Comparison of ENCODE assay signal across 8 mouse cellular contexts in genomic region chr2:166140427-166140826, GRCm38 (mm10). TPM values are rescaled to one million over a fixed set of nuclear protein-coding genes. Genes with fewer than 3 reads are reported as not detected.
A peak's percentile ranks its signal among the peaks of the same experiment; 100 is the strongest.
DNase-seq lines count a peak whose midpoint lies in the region; ATAC-seq and TF ChIP-seq lines count a peak whose summit lies in the region.

No protein-coding gene starts in this region.

- H3K4me3 ChIP-seq in hindbrain, postnatal 0 days (ENCODE audit: low read length) = no peak overlapping the region
- H3K4me3 ChIP-seq in hindbrain, embryonic 13.5 days = no peak overlapping the region
- no peak overlapping the region for H3K4me3 ChIP-seq in heart, embryonic 16.5 days (ENCODE audit: low read length)
- no peak overlapping the region for H3K4me3 ChIP-seq in lung, embryonic 14.5 days (ENCODE audit: low read depth, low read length)
- H3K4me3 ChIP-seq in liver, embryonic 11.5 days (ENCODE audit: low read depth, low read length) = no peak overlapping the region

- no peak overlapping the region for H3K4me2 ChIP-seq in hindbrain, postnatal 0 days (ENCODE audit: low read depth, low read length)
- H3K4me2 ChIP-seq in hindbrain, embryonic 13.5 days = no peak overlapping the region
- H3K4me2 ChIP-seq in heart, embryonic 16.5 days (ENCODE audit: low read depth, low read length) = 0 out of 2 replicates have a peak overlapping the region, but pooled peaks have one; percentile 5
- H3K4me2 ChIP-seq in lung, embryonic 14.5 days = no peak overlapping the region
- no peak overlapping the region for H3K4me2 ChIP-seq in liver, embryonic 11.5 days

- H3K27me3 ChIP-seq in hindbrain, postnatal 0 days (ENCODE audit: insufficient read depth, low read length) = no peaks in the 10 kb centered on the region
- H3K27me3 ChIP-seq in hindbrain, embryonic 13.5 days = peaks cover 9% of the 10 kb centered on the region; the same call in 1 of the 2 replicates
- no peaks in the 10 kb centered on the region for H3K27me3 ChIP-seq in heart, embryonic 16.5 days (ENCODE audit: control insufficient read depth, insufficient read depth, low read length)
- H3K27me3 ChIP-seq in lung, embryonic 14.5 days (ENCODE audit: insufficient read depth, low read length) = no peaks in the 10 kb centered on the region
- no peaks in the 10 kb centered on the region for H3K27me3 ChIP-seq in liver, embryonic 11.5 days (replicated peaks; ENCODE audit: control insufficient read depth, insufficient read depth, low read length)

- no peaks in the 10 kb centered on the region for H3K36me3 ChIP-seq in hindbrain, postnatal 0 days (ENCODE audit: insufficient read depth, low read length)
- H3K36me3 ChIP-seq in hindbrain, embryonic 13.5 days = no peaks in the 10 kb centered on the region
- no peaks in the 10 kb centered on the region for H3K36me3 ChIP-seq in heart, embryonic 16.5 days (ENCODE audit: control insufficient read depth, insufficient read depth)
- 0 out of 2 replicates have a peak, but pooled peaks cover 3% of the 10 kb centered on the region for H3K36me3 ChIP-seq in lung, embryonic 14.5 days (ENCODE audit: insufficient read depth)
- H3K36me3 ChIP-seq in liver, embryonic 11.5 days (ENCODE audit: control insufficient read depth, insufficient read depth, low read length) = no peaks in the 10 kb centered on the region; the same call in 1 of the 2 replicates

- no peak for TF ChIP-seq CTCF in hindbrain, postnatal 0 days (IDR thresholded peaks at IDR 0.05; ENCODE audit: low read depth)
- TF ChIP-seq CTCF in lung, embryonic 14.5 days (IDR thresholded peaks at IDR 0.05; ENCODE audit: low read depth) = no peak

- H3K9ac ChIP-seq in hindbrain, postnatal 0 days (replicated peaks; ENCODE audit: low read length) = no peak overlapping the region
- no peak overlapping the region for H3K9ac ChIP-seq in hindbrain, embryonic 13.5 days
- no peak overlapping the region; the same call in 1 of the 2 replicates for H3K9ac ChIP-seq in heart, embryonic 16.5 days (ENCODE audit: low read length)
- H3K9ac ChIP-seq in lung, embryonic 14.5 days = no peak overlapping the region
- no peak overlapping the region for H3K9ac ChIP-seq in liver, embryonic 11.5 days (ENCODE audit: low read depth, low read length)

- DNase-seq in hindbrain, postnatal 0 days (ENCODE audit: low spot score) = peak; percentile 35
- DNase-seq in adrenal gland, postnatal 14 days = peak; percentile 90
- peak; percentile 73 for DNase-seq in lung, embryonic 14.5 days
- DNase-seq in embryo, embryonic 9.5 days (ENCODE audit: extremely low spot score) = no peak
- DNase-seq in liver, embryonic 11.5 days (ENCODE audit: low spot score) = no peak
- DNase-seq in thymus, postnatal 25 days = no peak

- no peak overlapping the region for H3K27ac ChIP-seq in hindbrain, postnatal 0 days
- no peak overlapping the region for H3K27ac ChIP-seq in hindbrain, embryonic 13.5 days
- peak overlapping the region; percentile 81 for H3K27ac ChIP-seq in heart, embryonic 16.5 days (ENCODE audit: low read length)
- H3K27ac ChIP-seq in lung, embryonic 14.5 days (ENCODE audit: low read depth) = no peak overlapping the region
- no peak overlapping the region for H3K27ac ChIP-seq in liver, embryonic 11.5 days (ENCODE audit: low read depth, low read length)

- ATAC-seq in hindbrain, postnatal 0 days = no peak
- no peak for ATAC-seq in hindbrain, embryonic 13.5 days (ENCODE audit: low FRiP score)
- ATAC-seq in heart, embryonic 16.5 days (replicated peaks; ENCODE audit: extremely low read depth, insufficient read depth, low FRiP score) = peak; percentile 65
- no peak for ATAC-seq in lung, embryonic 14.5 days (ENCODE audit: insufficient read depth)
- ATAC-seq in liver, embryonic 11.5 days (replicated peaks; ENCODE audit: low FRiP score) = no peak

- peaks cover 21% of the 10 kb centered on the region; the same call in 1 of the 2 replicates for H3K4me1 ChIP-seq in hindbrain, postnatal 0 days (ENCODE audit: insufficient read depth, low read length)
- peaks cover 41% of the 10 kb centered on the region for H3K4me1 ChIP-seq in hindbrain, embryonic 13.5 days (replicated peaks)
- peaks cover 56% of the 10 kb centered on the region for H3K4me1 ChIP-seq in heart, embryonic 16.5 days (ENCODE audit: control insufficient read depth, insufficient read depth, low read length)
- peaks cover 26% of the 10 kb centered on the region for H3K4me1 ChIP-seq in lung, embryonic 14.5 days (ENCODE audit: insufficient read depth)
- no peaks in the 10 kb centered on the region for H3K4me1 ChIP-seq in liver, embryonic 11.5 days (replicated peaks; ENCODE audit: control insufficient read depth, insufficient read depth, low read length)

- 55% methylated on average over 9 of the region's 9 CpGs for WGBS in hindbrain, postnatal 0 days
- 72% methylated on average over 9 of the region's 9 CpGs for WGBS in hindbrain, embryonic 13.5 days
- WGBS in heart, embryonic 16.5 days = 17% methylated on average over 9 of the region's 9 CpGs
- 52% methylated on average over 9 of the region's 9 CpGs for WGBS in lung, embryonic 14.5 days
- WGBS in liver, embryonic 11.5 days = 75% methylated on average over 9 of the region's 9 CpGs

- no peaks in the 10 kb centered on the region for H3K9me3 ChIP-seq in hindbrain, postnatal 0 days (ENCODE audit: low read length)
- H3K9me3 ChIP-seq in hindbrain, embryonic 13.5 days = no peaks in the 10 kb centered on the region
- H3K9me3 ChIP-seq in heart, embryonic 16.5 days (replicated peaks; ENCODE audit: control insufficient read depth, low read length) = no peaks in the 10 kb centered on the region
- H3K9me3 ChIP-seq in lung, embryonic 14.5 days (ENCODE audit: low read depth, low read length) = no peaks in the 10 kb centered on the region
- H3K9me3 ChIP-seq in liver, embryonic 11.5 days (ENCODE audit: control insufficient read depth, low read length) = no peaks in the 10 kb centered on the region

RNA-seq across cellular contexts. Expression of gene Sulf2, which starts 15.0 kb away (rescaled TPM):
- total RNA-seq in hindbrain, postnatal 0 days (2014; rRNA removed) = 111 and 114 TPM in 2 replicates
- polyA plus RNA-seq in hindbrain, postnatal 0 days (2015; fragmentation: Nextera tagmentation; extraction: Ambion mirVana) = 71.4 and 81.6 TPM in 2 replicates
- 88.6 and 113 TPM in 2 replicates for polyA plus RNA-seq in hindbrain, embryonic 13.5 days (2015; fragmentation: Nextera tagmentation; extraction: Ambion mirVana)
- total RNA-seq in adrenal gland, postnatal 14 days (2021) = 60.5 and 60.7 TPM in 2 replicates
- 61.8 and 73.3 TPM in 2 replicates for polyA plus RNA-seq in heart, embryonic 16.5 days (2015; fragmentation: Nextera tagmentation; extraction: Ambion mirVana)
- 51.1 and 57.6 TPM in 2 replicates for polyA plus RNA-seq in lung, embryonic 14.5 days (2014; fragmentation: Nextera tagmentation; extraction: Ambion mirVana)
- polyA plus RNA-seq in liver, embryonic 11.5 days (2014; fragmentation: Nextera tagmentation; extraction: Ambion mirVana) = 30.3 and 32.4 TPM in 2 replicates

Comparison
In these comparisons a context has a peak if more than half of its experiments do, and no peak if none do; other contexts are left out.
1. DNase-seq: peak in hindbrain, postnatal 0 days (single experiment), adrenal gland, postnatal 14 days (single experiment) and lung, embryonic 14.5 days (single experiment); none in embryo, embryonic 9.5 days (single experiment), liver, embryonic 11.5 days (single experiment) and thymus, postnatal 25 days (single experiment).